Mouse (Mus musculus): ENCODE data around the gene Plbd1. TPM values are rescaled to one million over a fixed set of nuclear protein-coding genes. Genes with fewer than 3 reads are reported as not detected.

The Plbd1 gene
- polyA plus RNA-seq, 1 experiment from 2014 or later: 0.43 TPM

- Histone ChIP-seq H3K4me3 (ENCODE audit: low read depth, low read length) (no peak overlapping the region), H3K4me2 (ENCODE audit: low read length) (no peak overlapping the region), H3K27me3 (replicated peaks; ENCODE audit: control insufficient read depth, insufficient read depth, low read length) (peaks cover 22% of the 10 kb centered on the region), H3K9me3 (replicated peaks; ENCODE audit: control insufficient read depth, low read length) (no peaks in the 10 kb centered on the region), H3K27ac (ENCODE audit: low read depth, low read length) (no peak overlapping the region), H3K36me3 (ENCODE audit: control insufficient read depth, insufficient read depth, low read length) (no peaks in the 10 kb centered on the region), H3K4me1 (ENCODE audit: control insufficient read depth, insufficient read depth, low read length) (no peaks in the 10 kb centered on the region), H3K9ac (ENCODE audit: low read length) (no peak overlapping the region)
- ATAC-seq (no peak), DNase-seq (ENCODE audit: low spot score) (no peak)
- 88% methylated on average over 9 of the region's 9 CpGs for WGBS
Observed at GRCm38 (mm10) chr6:136659226-136659625, 2.5 kb downstream of the Plbd1 start.

DNA sequence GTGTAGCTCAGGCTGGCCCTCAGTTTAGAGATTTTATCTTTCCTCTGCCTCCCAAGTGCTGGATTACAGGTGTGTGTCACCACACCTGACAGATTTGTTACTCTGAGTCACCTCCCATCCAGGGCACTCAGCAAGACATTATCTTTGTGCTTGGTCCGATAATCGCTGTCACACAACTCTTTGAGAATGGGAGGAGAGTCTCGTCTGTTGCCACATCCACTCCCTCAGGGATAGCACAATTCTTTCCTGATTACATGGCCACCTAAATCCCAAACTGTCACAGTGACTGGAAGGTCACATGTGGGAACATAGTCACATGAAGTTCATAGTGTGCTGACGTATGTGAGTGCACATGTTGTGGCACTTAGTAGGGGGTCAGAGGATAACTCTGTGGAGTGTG, 3.4 kb downstream of the Plbd1 start:
- H3K9ac ChIP-seq (ENCODE audit: low read length): no peak overlapping the region
- no peak for DNase-seq (ENCODE audit: low spot score)
- no peak overlapping the region for H3K4me3 ChIP-seq (ENCODE audit: low read depth, low read length)
- no peak overlapping the region for H3K27ac ChIP-seq (ENCODE audit: low read depth, low read length)
- no peaks in the 10 kb centered on the region for H3K9me3 ChIP-seq (replicated peaks; ENCODE audit: control insufficient read depth, low read length)
- 88% methylated on average over 4 of the region's 4 CpGs for WGBS
- H3K4me1 ChIP-seq (ENCODE audit: control insufficient read depth, insufficient read depth, low read length): no peaks in the 10 kb centered on the region
- no peak for ATAC-seq
- H3K27me3 ChIP-seq (replicated peaks; ENCODE audit: control insufficient read depth, insufficient read depth, low read length): peaks cover 22% of the 10 kb centered on the region
- no peaks in the 10 kb centered on the region for H3K36me3 ChIP-seq (ENCODE audit: control insufficient read depth, insufficient read depth, low read length)
- H3K4me2 ChIP-seq (ENCODE audit: low read length): no peak overlapping the region

GRCm38 (mm10) chr6:136655786-136656185, 5.9 kb downstream of the Plbd1 start:
- Histone ChIP-seq H3K36me3 (ENCODE audit: control insufficient read depth, insufficient read depth, low read length) (no peaks in the 10 kb centered on the region), H3K9ac (ENCODE audit: low read length) (no peak overlapping the region), H3K4me1 (ENCODE audit: control insufficient read depth, insufficient read depth, low read length) (no peaks in the 10 kb centered on the region), H3K27me3 (replicated peaks; ENCODE audit: control insufficient read depth, insufficient read depth, low read length) (peaks cover 2% of the 10 kb centered on the region), H3K27ac (ENCODE audit: low read depth, low read length) (no peak overlapping the region), H3K4me2 (ENCODE audit: low read length) (no peak overlapping the region), H3K9me3 (replicated peaks; ENCODE audit: control insufficient read depth, low read length) (no peaks in the 10 kb centered on the region), H3K4me3 (ENCODE audit: low read depth, low read length) (no peak overlapping the region)
- DNase-seq (ENCODE audit: low spot score) (no peak), ATAC-seq (no peak)
- WGBS: 79% methylated on average over 11 of the region's 11 CpGs

DNA sequence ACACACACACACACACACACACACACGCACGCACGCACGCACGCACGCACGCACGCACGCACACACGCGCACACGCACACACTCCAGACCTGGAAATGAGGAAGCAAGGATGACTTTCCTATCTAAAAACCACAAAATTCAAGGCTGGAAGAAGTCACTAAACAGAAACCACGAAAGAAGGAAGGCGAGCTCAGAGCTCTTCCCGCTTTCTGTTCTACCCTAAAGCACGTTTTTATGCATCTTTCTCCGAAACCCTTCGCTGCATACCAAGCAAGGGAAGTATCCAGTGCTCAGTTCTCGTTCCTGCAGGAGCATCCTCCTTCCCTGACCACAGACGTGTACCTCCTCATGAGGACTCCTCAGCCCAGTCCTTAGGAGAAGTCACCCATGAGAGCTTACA, 7.3 kb downstream of the Plbd1 start:
- ATAC-seq (no peak), DNase-seq (ENCODE audit: low spot score) (no peak)
- no peaks in the 10 kb centered on the region for H3K27me3 ChIP-seq (replicated peaks; ENCODE audit: control insufficient read depth, insufficient read depth, low read length)
- no peak overlapping the region for H3K9ac ChIP-seq (ENCODE audit: low read length)
- H3K4me2 ChIP-seq (ENCODE audit: low read length): no peak overlapping the region
- no peak overlapping the region for H3K4me3 ChIP-seq (ENCODE audit: low read depth, low read length)
- 93% methylated on average over 20 of the region's 20 CpGs for WGBS
- H3K4me1 ChIP-seq (ENCODE audit: control insufficient read depth, insufficient read depth, low read length): no peaks in the 10 kb centered on the region
- H3K27ac ChIP-seq (ENCODE audit: low read depth, low read length): no peak overlapping the region
- H3K9me3 ChIP-seq (replicated peaks; ENCODE audit: control insufficient read depth, low read length): no peaks in the 10 kb centered on the region
- H3K36me3 ChIP-seq (ENCODE audit: control insufficient read depth, insufficient read depth, low read length): no peaks in the 10 kb centered on the region

GRCm38 (mm10) chr6:136653331-136653730, 8.4 kb downstream of the Plbd1 start:
- DNase-seq (ENCODE audit: low spot score) (no peak), ATAC-seq (no peak)
- Histone ChIP-seq H3K9ac (ENCODE audit: low read length) (no peak overlapping the region), H3K27me3 (replicated peaks; ENCODE audit: control insufficient read depth, insufficient read depth, low read length) (no peaks in the 10 kb centered on the region), H3K4me3 (ENCODE audit: low read depth, low read length) (no peak overlapping the region), H3K27ac (ENCODE audit: low read depth, low read length) (no peak overlapping the region), H3K4me1 (ENCODE audit: control insufficient read depth, insufficient read depth, low read length) (no peaks in the 10 kb centered on the region), H3K36me3 (ENCODE audit: control insufficient read depth, insufficient read depth, low read length) (no peaks in the 10 kb centered on the region), H3K4me2 (ENCODE audit: low read length) (no peak overlapping the region), H3K9me3 (replicated peaks; ENCODE audit: control insufficient read depth, low read length) (no peaks in the 10 kb centered on the region)
- 74% methylated on average over 5 of the region's 5 CpGs for WGBS

GRCm38 (mm10) chr6:136650664-136651063, 11.1 kb downstream of the Plbd1 start:
- 91% methylated on average over 8 of the region's 8 CpGs for WGBS
- Histone ChIP-seq H3K4me2 (ENCODE audit: low read length) (no peak overlapping the region), H3K4me3 (ENCODE audit: low read depth, low read length) (no peak overlapping the region)

DNA sequence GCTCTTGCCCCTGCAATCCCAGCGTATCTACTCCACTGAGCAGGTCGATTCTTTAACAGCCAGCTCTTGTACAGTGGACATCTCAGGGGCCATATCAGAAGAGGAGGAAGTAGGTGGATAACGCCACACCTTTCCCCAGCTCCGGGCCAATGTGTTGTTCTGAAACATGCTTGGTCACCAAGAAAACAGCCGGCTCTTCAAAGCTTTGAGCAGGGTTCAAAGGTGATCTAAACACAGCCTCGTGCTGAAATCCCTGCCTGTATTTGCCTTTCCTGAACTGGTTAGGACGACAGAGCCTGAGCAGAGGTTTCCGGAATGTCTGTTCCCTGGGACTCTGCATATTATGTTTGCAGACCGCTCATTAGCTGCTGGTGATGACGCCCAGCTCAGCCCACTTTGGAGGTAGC, 14.3 kb downstream of the Plbd1 start:
- H3K4me1 ChIP-seq (ENCODE audit: control insufficient read depth, insufficient read depth, low read length): no peaks in the 10 kb centered on the region
- 81% methylated on average over 10 of the region's 10 CpGs for WGBS
- H3K27me3 ChIP-seq (replicated peaks; ENCODE audit: control insufficient read depth, insufficient read depth, low read length): no peaks in the 10 kb centered on the region
- H3K9ac ChIP-seq (ENCODE audit: low read length): no peak overlapping the region
- no peaks in the 10 kb centered on the region for H3K36me3 ChIP-seq (ENCODE audit: control insufficient read depth, insufficient read depth, low read length)
- no peak for ATAC-seq
- H3K4me3 ChIP-seq (ENCODE audit: low read depth, low read length): no peak overlapping the region
- no peak overlapping the region for H3K27ac ChIP-seq (ENCODE audit: low read depth, low read length)
- no peak for DNase-seq (ENCODE audit: low spot score)
- H3K4me2 ChIP-seq (ENCODE audit: low read length): no peak overlapping the region
- peaks cover 4% of the 10 kb centered on the region; the same call in 1 of the 2 replicates for H3K9me3 ChIP-seq (replicated peaks; ENCODE audit: control insufficient read depth, low read length)

More at GRCm38 (mm10) chr6:136650664-136651063, 11.1 kb downstream of the Plbd1 start:
- H3K27me3 ChIP-seq (replicated peaks; ENCODE audit: control insufficient read depth, insufficient read depth, low read length): no peaks in the 10 kb centered on the region
- H3K4me1 ChIP-seq (ENCODE audit: control insufficient read depth, insufficient read depth, low read length): no peaks in the 10 kb centered on the region
- no peaks in the 10 kb centered on the region for H3K36me3 ChIP-seq (ENCODE audit: control insufficient read depth, insufficient read depth, low read length)
- DNase-seq (ENCODE audit: low spot score) (no peak), ATAC-seq (no peak)
- no peak overlapping the region for H3K9ac ChIP-seq (ENCODE audit: low read length)
- no peak overlapping the region for H3K27ac ChIP-seq (ENCODE audit: low read depth, low read length)
- no peaks in the 10 kb centered on the region for H3K9me3 ChIP-seq (replicated peaks; ENCODE audit: control insufficient read depth, low read length)

- peak; percentile 42 for DNase-seq (ENCODE audit: low spot score)
- Histone ChIP-seq H3K27me3 (replicated peaks; ENCODE audit: control insufficient read depth, insufficient read depth, low read length) (no peaks in the 10 kb centered on the region), H3K36me3 (ENCODE audit: control insufficient read depth, insufficient read depth, low read length) (no peaks in the 10 kb centered on the region), H3K4me3 (ENCODE audit: low read depth, low read length) (no peak overlapping the region), H3K4me2 (ENCODE audit: low read length) (no peak overlapping the region), H3K9me3 (replicated peaks; ENCODE audit: control insufficient read depth, low read length) (peaks cover 4% of the 10 kb centered on the region; the same call in 1 of the 2 replicates), H3K27ac (ENCODE audit: low read depth, low read length) (no peak overlapping the region), H3K4me1 (ENCODE audit: control insufficient read depth, insufficient read depth, low read length) (no peaks in the 10 kb centered on the region), H3K9ac (ENCODE audit: low read length) (no peak overlapping the region)
- ATAC-seq: peak; percentile 62
- WGBS: 24% methylated on average over 6 of the region's 6 CpGs
Observed at GRCm38 (mm10) chr6:136646207-136646606, 15.5 kb downstream of the Plbd1 start.

DNA sequence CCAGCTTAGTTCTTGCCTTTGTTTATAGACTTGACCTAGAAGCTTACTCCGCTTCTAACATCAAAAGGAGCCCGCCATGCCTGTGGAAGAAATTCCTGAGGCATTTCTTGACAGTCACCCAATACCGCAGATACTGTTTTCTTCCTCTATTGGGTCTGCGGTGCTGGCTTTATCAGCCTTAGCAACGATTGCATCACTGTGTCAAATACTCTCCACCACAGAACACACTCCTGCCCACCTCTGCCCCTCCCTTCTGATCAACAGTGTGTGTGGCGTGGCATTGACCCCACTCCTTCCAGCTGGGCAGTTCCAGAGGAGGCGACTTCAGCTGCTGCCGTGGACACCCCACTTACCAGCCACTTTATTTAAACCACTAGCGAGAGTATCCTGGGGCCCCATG, 16.0 kb downstream of the Plbd1 start:
- Histone ChIP-seq H3K9me3 (replicated peaks; ENCODE audit: control insufficient read depth, low read length) (peaks cover 4% of the 10 kb centered on the region; the same call in 1 of the 2 replicates), H3K27ac (ENCODE audit: low read depth, low read length) (no peak overlapping the region), H3K4me1 (ENCODE audit: control insufficient read depth, insufficient read depth, low read length) (no peaks in the 10 kb centered on the region), H3K27me3 (replicated peaks; ENCODE audit: control insufficient read depth, insufficient read depth, low read length) (no peaks in the 10 kb centered on the region), H3K4me2 (ENCODE audit: low read length) (no peak overlapping the region), H3K4me3 (ENCODE audit: low read depth, low read length) (no peak overlapping the region), H3K9ac (ENCODE audit: low read length) (no peak overlapping the region), H3K36me3 (ENCODE audit: control insufficient read depth, insufficient read depth, low read length) (no peaks in the 10 kb centered on the region)
- 56% methylated on average over 9 of the region's 9 CpGs for WGBS
- DNase-seq (ENCODE audit: low spot score): no peak
- no peak for ATAC-seq
